Mouse (Mus musculus): ENCODE measurements around the gene Rrbp1.

DNA sequence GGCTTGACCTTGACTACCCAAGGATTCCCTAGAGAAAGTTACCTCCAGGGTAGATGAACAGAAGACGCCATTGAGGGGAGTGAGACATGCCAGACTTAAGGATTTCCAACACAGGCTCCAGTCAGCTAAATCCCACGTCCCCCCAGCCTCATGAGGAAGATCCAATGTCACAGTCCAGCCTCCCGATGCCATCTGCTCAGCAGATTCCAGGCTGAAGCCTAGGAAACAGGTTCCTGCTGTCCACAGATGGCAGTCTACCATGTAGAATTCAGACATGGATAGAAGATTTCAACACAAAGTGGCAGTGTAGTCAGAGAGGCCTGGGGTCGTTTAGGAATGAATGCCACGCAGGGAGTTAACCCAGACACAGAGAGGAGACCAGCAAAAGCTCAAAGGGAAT lies 3.4 kb upstream of the Rrbp1 start:
- no peak for TF ChIP-seq POLR2A (IDR thresholded peaks at IDR 0.05; ENCODE audit: borderline replicate concordance, extremely low read depth, low read depth, low read length)
- TF ChIP-seq CTCF (IDR thresholded peaks at IDR 0.05; ENCODE audit: insufficient read depth, low read length): no peak
